Mouse (Mus musculus) heart, postnatal 0 days (tissue): ENCODE data around the gene Itgb1bp2.

Experiments
- CTCF ChIP-seq: IDR thresholded peaks from 2 replicates; pipeline ENCODE4 v1.5.1; 2016; ENCODE audit warnings: antibody characterized with exemption, control low read depth, low read depth
- EP300 ChIP-seq: IDR thresholded peaks from 2 replicates; pipeline ENCODE4 v1.6.1; 2016; ENCODE audit warnings: antibody characterized with exemption, low read depth

- no peak for TF ChIP-seq CTCF
- TF ChIP-seq EP300 = no peak
These were observed 23.3 kb downstream of the Itgb1bp2 start for GRCm38 (mm10) chrX:101472202-101472601.
